Mouse (Mus musculus): Measurements from ENCODE around the gene Rft1.
A peak's percentile ranks its signal among the peaks of the same experiment; 100 is the strongest.

Gene Rft1

DNA sequence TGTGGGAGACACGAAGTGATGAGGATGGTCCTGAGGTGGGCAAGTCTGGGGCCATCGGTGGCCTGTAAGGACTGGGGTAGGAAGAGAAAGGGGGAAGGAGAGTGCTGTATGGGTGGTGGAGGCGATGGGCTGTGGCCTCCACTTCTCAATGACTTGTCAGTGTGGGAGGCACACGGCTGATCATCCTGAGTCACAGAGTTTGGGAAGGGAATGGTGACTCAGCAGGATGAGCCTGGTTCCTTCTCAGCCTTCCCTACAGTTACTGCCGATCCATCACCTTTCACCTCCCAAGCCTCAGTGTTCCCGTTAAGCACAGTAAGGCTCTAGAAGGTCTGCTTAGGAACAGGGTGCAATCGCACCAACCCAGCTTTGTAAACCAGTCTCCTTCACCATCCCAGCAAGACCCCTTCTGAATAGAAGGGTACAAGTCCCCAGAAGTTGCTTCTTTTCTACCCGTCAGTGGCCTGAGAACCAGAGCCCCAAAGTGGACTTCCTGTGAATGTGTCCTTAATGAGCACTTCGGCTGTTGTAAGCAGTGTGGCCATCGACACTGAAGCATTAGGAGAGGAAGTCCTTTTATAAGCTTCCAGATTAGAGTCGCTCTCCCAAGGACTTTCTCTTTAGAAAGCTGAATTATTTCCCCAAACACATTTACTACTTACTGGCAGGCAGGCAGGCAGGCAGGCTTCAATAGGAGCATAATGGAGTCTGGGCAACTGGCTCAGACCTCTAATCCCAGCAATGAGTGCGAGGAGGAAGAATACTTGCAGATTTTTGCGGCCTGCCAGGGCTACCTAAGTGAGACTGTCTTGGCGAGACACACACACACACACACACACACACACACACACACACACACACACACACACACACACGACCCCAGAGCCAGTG lies 17.2 kb downstream of the Rft1 start:
- DNase-seq (ENCODE audit: low spot score in 2 of 2), result no peak

DNA sequence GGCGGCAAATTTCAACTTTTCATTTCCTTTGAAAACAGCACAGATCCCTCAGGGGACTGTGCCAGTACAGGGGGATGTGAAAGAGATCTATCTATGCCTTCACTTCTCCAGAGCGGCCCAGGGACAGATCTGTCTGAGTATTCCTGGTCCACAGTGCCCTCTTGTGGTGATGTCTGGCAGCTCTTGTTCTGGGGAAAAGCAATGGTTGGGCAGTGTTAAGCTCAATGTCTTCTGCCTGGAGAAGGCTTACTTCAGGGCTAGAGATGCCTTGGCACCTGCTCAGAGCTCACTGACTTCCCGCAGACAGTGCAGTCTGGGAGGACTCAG lies 17.8 kb downstream of the Rft1 start:
- peak; percentile 85 to 94 for DNase-seq (ENCODE audit: low spot score in 2 of 2)

DNA sequence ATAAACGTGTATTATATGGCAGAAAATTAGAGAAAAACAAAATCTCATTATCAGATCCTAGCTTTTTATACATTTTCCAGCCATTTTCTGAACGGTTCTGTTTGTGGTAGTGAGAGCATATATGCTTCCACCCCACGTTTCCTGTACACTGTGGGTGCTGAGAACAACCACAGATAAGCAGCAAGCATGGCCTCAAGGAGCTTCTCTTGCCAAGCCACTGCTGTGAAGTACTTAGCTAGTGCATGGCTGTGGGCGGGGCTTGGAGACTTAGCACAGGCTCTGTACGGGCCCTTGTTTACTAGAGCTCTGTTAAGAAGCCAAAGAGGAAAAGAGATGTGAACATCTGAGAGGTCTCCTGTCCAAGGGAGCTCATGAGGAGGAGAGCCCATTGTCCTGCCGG lies 20.8 kb downstream of the Rft1 start:
- peak in 1 of 2 experiments; percentile 33 for DNase-seq (ENCODE audit: low spot score in 2 of 2)

DNA sequence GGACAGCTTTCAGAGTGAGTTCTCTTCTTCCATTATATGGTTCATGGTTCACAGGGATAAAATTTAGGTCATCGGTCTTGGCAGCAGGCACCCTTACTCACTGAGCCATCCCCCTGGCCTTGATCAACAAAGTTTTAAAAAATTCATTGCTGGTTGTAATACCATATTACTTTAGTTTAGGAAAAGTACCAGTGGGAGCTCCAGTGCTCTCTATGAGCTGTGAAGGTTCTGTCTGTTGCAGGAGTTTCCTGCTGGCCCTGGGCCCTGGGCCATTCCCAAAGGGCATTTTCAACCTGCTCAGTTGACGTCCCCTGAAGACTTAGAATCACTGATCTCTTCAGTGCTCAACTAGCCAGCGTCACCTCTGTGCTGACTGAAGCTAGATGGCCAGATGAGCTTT lies 28.0 kb downstream of the Rft1 start:
- DNase-seq (ENCODE audit: low spot score in 2 of 2), result no peak

DNA sequence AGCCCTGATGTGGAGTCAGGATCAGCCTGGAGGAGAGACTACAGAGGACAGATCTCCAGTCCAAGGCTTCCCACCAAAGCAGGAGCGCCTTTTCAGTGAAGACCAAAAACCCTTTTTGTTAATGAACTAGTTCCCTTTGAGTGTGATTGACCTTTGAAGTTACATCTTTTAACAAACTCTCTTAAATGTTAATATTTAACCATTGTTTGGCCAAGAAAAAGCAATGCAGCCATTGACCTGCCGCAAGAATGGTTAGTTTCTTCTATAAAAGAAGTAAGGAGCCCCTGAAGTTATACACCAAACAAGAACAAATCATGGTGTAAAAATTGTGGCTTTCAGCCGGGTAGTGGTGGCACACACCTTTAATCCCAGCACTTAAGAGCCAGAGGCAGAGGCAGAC lies 36.5 kb downstream of the Rft1 start:
- no peak for DNase-seq (ENCODE audit: low spot score in 2 of 2)

DNA sequence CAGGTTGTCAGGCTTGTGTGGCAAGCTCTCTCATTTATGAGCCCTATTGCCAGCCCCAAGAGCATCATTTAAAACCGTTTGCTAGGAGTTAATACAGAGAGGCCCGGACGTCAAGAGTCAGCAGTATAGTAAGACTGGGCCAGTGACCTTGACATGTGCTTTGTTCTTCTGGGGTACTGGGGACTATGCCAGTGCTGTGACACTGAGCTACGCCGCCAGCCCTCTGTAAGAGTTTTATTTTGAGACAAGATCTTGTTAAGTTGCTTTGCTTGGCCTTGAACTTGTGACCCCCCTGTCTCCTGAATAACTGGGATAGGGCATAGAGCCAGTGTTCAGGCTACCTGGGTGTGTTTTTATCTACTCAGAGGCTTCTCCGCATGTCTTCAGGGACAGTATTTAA lies 38.3 kb downstream of the Rft1 start:
- no peak for DNase-seq (ENCODE audit: low spot score in 2 of 2)

DNA sequence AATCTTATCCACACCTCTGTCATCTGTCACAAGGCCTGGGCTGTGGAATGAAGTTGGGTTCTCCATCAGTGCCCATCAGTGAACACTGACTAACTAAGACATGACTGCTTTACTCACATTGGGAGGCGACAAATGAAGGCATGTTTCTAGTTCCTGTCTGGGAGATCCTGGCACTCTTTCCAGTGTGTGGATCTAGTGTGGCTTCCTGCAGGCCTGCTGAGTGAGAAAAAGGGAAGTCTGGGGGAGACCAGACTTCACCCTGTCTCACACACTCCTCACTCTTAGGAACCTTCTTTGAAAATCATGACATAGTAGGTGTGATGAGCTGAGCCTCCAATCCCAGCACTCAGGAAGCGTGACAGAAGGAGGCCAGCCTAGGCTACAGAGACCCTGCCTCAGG lies 40.6 kb downstream of the Rft1 start:
- no peak for DNase-seq (ENCODE audit: low spot score in 2 of 2)

DNA sequence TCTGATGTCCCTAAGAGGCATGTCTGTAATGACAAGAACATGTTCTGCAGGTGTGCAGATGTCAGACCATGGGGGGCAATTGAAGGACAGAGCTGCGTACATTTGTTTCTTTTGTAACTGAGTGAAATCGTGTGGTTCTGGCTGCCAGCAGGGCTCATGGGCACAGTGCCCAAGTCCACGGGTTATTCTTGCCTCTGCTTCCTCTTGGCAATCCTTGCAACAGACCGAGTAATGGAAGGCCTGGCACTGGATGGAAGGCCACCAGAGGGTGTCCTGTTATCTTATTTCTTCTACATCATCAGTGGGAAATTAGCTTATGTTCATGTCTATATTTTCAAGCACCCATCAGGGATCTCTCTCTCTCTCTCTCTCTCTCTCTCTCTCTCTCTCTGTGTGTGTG lies 41.4 kb downstream of the Rft1 start:
- no peak for DNase-seq (ENCODE audit: low spot score in 2 of 2)

DNA sequence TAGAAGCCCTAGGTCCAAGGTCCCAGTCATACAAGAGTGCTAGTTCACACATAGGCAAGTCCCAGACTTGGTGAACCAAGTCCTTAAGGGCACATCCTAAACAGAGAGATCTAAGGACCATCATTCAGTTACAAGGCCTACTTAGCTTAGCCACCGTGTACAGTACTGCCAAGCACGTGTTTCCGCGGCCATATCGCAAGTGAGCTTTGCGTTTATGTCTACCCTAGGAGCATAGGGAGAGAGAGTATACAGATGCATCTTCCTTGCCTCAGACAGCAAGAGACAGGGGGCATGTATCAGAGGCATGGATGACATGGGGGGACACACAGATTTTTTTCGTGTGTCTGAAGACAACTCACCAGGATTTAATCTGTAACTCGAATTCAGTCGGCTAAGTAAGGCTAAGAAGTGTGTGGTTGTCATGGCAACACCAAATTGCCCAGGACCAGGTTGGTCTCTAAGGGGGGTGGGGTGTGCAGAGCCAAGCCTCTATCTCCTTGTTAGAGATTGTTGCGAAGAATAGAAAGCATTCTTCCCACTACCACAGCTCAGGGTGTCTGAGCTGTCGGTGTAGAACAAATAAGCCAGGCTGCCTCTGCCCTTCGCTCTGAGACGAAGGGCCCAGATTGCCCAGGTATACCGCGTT lies 43.4 kb downstream of the Rft1 start:
- no peak for DNase-seq (ENCODE audit: low spot score in 2 of 2)

DNA sequence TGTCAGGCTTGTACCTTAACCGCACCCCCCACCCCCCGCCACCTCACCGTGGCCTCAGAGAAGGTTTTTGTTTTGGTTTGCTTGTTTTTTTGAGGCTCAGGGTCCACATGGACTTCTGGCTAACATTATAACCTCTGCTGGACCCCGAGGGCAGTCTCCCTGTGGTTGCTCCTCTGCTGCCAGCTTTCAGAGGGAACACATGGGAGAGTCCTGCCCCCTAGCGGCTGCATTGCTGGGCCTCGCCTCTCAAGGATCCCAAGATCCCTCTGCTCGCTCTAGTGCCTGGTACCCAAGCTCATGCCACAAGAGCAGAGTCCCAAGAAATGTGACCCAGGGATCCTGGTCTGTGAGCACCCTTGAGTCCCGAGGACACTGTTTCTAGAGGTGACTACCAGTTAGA lies 45.5 kb downstream of the Rft1 start:
- peak; percentile 36 to 78 for DNase-seq (ENCODE audit: low spot score in 2 of 2)

DNA sequence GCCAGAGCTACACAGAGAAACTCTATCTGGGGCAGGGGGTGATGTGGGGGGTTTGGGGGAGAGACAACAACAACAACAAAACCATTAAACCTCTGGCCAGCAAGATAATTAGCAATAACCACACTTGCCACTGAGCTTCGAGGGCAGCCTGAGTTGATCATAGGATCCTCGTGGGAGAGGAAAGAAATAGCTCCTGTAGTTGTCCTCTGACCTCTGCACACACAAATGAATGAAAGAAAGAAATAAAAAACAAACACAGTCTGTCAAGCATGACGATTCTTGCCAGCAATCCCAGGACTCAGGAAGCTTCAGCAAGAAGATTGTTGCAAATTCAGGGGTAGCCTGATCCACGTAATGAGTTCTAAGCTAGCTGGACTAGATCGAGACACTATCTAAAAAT lies 48.4 kb downstream of the Rft1 start:
- DNase-seq (ENCODE audit: low spot score in 2 of 2), result no peak

DNA sequence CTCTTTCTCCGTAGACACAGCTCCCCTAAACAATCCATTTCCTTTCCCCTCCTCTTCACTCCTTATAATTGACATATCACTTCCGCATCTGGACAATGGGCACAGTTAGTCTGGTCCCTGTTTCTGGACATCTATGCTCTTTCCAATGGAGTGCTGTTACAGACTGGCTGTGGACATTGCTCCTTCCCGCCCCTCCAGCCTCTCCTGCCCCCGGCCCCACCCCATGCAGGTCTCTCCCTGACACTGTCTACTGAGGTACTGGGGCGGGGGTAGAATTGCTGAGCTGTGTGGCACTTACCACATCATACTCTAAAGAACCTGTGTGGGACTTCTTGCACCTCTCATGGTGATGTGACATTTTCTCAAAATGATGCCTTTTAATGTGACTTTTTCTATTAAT lies 48.9 kb downstream of the Rft1 start:
- DNase-seq (ENCODE audit: low spot score in 2 of 2), result no peak

DNA sequence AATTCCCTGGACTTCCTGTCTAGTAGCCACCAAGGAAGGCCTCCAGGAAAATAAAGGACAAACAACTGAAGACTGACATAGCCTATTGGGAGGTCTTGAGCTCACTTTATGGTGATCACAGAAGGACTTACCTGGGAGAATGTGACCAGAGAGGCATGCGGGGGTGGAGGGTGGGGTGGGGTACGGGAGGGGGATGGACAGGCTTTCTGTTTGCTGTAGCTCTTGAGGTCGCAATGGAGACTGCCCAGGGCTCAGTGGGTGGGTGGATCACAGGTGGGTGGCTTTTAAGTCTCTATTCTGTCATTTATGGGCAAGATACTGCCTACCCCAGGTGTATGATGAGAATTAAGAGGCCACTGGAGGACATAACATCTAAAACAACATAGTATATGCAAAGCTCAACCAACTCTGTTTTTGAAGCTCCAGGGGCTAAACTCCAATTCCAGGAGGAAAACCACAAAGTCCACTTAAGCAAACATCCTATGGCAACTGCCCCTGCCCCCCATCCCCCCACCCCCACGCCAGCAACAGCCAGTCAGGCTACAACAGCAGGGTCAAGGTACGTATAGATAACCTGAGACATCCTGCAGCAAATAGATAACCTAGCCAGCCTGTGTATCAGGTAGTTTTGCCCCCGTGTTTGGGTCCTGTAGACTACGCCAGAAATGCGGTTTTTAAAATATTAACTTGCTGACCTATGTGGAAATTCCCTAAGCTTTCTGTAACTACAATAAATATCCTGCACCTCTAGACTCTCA lies 50.1 kb downstream of the Rft1 start:
- no peak for DNase-seq (ENCODE audit: low spot score in 2 of 2)

DNA sequence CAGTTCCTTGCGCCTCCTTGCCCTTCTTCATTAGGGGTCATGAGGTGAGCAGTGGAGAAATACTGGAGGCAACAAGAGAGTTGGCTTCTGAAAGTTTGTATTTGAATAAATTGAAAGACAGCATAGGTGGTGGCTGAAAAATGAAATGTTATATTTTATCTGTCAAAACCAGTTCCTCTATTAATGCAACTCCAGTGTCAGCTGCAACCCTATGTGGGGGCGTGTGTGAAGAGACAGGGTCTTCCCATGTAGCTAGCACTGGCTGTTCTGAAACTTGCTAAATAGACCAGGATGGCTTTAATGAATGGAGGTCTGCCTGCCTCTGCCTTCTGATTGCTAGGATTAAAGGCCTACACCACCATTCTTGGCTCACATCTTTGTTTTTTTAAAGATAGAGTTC lies 57.7 kb downstream of the Rft1 start:
- no peak for DNase-seq (ENCODE audit: low spot score in 2 of 2)

DNA sequence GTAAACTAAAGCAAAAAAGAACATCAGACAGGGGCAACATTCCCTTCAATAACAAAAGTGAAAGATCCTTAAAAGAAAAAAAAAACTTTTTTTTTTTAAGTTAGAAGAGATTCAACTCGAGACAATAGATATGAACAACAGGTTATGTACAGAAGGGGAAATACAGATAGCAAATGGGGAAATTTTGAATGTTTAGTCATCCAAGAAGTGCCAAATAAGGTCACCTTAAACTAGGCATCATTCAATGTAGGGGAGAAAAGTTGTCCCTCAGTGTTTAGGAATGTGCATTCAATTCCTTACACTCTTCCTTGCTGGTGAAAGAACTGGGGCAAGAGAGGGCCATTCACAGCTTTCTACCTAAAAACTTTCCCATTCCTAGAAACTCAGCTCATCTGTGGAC lies 59.6 kb downstream of the Rft1 start:
- DNase-seq (ENCODE audit: low spot score in 2 of 2), result peak in 1 of 2 experiments; percentile 48

DNA sequence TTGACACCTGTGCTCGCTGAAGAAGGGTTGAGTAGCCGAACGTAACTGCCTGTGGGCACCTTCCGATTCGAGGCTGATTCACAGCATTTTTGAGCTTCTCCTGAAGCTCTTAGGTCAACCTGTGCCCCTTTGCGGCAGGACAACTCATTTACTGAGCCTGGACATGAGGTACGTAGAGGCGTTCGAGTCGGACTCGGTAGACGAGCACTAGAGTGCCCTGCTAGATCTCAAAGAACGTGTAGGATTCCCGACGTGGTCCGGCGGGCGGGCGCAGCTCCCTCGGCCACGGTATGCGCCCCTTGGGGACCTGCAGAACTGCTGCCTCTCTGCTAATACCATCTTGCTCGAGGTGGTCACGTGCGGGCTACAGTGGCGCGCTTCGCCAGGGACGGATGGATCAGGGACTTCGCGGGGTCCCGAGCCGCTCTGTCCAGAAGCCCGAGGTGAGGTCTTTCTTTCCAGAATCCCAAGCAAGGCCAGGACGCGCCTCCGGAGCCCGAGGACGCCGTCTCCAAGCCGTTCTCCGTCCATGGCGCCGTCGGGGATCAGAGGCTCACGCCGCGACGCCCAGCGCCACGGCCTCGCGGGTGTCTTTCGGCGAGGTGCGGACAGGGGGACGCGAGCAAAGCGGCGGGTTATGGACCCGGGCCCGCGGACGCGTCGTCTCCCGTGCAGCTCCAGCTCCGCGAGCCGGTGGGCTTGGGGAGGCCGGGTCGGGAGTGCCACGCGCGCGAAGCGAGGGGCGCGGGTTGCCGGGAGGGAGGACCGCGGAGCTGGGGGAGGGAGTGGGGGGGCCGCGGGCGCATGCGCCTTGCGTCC lies 60.8 kb downstream of the Rft1 start, which contains the start of gene Sfmbt1:
Gene Sfmbt1, plus strand, starts transcription at position 51 of the 819 bp plus-strand sequence.
- DNase-seq (ENCODE audit: low spot score in 2 of 2), result peak in 1 of 2 experiments; percentile 56

DNA sequence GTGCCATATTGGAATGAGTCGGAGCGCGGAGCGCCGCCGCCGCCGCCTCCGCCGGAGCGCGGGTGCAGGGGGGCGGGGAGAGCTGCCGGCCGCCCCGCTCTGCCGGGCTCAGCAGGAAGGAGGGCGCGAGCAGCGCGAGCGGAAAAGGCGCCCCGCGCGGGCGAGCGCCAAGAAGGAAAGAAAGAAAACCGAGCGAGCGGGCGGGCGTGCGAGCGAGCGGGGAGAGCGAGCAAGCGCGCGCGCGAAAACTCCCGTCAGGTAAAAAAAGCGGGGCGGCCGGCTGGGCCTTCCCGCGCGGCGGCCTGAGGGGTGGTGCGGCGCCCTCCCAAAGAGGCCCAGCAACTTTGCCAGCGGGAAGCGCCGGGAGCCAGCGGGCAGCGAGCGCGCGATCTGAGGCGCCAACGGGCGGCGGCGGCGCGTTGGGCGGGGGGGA lies 61.5 kb downstream of the Rft1 start:
- peak; percentile 79 to 90 for DNase-seq (ENCODE audit: low spot score in 2 of 2)

DNA sequence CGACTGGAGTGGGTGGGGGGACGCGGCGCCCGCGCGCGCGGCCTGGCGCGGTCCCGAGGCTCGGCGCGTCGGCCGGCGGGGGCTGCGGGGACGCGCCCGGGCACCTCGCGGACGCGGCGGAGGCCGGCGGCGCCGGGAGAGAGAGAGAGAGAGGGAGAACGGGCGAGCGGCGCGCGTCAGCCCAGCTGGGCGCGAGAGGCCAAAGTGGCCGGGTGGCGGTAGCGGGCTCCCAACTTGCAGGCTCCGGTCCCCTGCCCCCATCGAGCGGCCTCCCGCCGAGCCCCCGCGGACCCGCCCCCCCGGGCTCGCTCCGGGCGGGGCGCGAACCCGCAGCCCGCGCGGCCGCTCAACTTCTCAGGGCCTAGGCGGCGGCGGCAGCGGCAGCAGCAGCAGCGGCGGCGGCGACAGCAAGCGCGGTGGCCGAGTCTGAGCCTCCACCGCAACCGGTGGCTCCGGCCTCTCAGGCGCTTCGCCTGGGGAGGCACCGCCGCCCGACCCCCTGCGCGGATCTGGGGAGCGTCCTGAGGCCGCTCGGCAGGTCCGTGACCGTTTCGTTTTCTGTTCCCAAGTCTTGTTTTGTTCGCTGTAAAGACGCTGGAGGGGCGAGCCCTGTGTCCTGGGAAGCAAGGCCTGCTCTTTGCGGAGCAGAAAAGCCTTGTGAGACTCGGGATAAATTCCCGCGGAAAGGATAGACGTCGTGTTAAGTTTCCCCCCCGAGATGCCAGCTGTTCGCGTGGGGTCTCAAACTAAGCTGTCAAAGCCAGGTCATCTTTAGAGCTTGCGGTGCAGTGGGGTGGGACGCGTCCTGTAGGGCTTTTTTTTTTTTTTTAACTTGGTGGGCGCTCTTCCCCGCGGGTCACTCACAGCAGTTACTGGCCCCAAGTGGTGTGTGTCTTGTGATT lies 62.1 kb downstream of the Rft1 start:
- peak; percentile 64 to 86 for DNase-seq (ENCODE audit: low spot score in 2 of 2)

DNA sequence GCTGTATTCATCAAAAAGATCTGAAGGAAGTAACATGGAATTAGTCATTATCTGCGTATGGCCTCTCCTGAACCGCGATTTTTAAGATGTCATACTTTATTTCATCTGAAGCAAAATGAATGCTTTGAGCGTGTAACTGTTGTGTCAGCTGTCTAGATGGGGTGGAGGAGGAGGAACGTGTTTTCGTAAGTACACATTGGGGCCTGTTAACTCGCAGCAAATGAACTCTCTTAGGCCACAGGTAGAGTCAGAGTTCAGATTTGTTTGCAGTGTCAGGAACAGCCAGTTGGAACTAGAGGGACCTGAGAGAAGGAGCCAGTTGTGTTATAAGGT lies 62.8 kb downstream of the Rft1 start:
- DNase-seq (ENCODE audit: low spot score in 2 of 2), result no peak

DNA sequence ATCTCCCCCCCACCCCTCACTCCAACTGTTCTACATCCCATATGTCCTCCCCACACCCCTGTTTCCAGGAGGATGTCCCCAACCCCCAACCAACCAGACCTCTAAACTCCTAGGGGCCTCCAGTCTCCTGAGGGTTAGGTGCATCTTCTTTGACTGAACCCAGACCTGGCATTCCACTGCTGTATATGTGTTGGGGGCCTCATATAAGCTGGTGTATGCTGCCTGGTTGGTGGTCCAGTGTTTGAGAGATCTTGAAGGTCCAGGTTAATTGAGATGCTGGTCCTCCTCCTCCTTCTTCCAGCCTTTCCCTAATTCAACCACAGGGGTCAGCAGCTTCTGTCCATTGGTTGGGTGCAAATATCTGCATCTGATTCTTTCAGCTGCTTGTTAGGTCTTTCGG lies 64.5 kb downstream of the Rft1 start:
- DNase-seq (ENCODE audit: low spot score in 2 of 2), result peak in 1 of 2 experiments; percentile 53

DNA sequence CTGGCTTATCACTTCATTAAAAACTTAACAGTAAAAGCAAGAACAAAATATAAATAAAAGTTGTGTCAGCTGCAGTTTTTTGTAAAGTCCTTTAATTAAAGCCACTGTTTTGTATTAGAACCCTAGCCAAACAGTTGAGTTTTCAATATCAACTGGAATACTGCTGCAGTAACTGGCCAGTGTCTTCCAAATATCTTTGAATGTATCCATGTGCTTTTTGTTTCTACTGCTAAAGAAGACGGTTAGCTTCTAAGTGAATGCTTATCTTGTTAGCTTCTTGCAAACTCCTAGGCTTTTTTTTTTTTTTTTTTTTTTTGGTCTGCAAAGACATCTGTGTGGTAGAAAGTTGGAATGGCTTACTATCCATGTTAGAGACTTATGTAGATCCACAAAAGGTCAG lies 65.4 kb downstream of the Rft1 start:
- DNase-seq (ENCODE audit: low spot score in 2 of 2), result no peak
